Mouse (Mus musculus) kidney, adult 2 months (tissue): ENCODE results near the gene Pmfbp1.

Source experiments
- CTCF ChIP-seq: fragments of 200-500 bp; conservative IDR thresholded peaks from 2 replicates; pipeline ENCODE4 v1.5.1; 2011; ENCODE audit warnings: low read depth, mild to moderate bottlenecking, control low read depth, low read length, moderate library complexity, mixed read lengths; ENCODE audit not compliant: insufficient read depth, insufficient read length
- POLR2A ChIP-seq: fragments of 200-500 bp; IDR thresholded peaks from one replicate; pipeline ENCODE4 v1.6.1; 2011; ENCODE audit warnings: low read depth, low read length, control low read depth

GRCm38 (mm10) chr8:109457387-109457786 is 36.4 kb upstream of the Pmfbp1 start:
- TF ChIP-seq CTCF (no peak), POLR2A (no peak)
